Mouse (Mus musculus): Measurements from ENCODE around the gene Syde2. TPM values are rescaled to one million over a fixed set of nuclear protein-coding genes. Genes with fewer than 3 reads are reported as not detected.
"Not testable (repeated sequence)": the region's sequence is repeated elsewhere in the genome, so short reads cannot be mapped to it uniquely, and the experiment has no call there.

Gene Syde2
- polyA plus RNA-seq, 1 experiment from 2014 or later = 5.4 TPM

DNA sequence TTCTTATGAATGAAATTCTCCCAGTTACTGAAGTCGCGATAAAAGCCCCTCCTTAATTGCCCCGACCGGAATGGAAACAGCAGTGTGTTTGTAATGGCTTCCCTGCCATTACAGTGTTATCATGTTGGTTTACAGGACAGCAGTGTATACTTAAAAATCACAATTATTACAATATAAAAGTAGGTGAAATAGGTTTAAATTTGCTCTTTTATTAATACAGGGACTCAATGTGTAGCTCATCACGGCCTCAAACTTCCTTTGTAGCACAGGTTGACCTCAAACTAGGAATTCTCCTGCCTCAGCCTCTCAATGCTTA, 36.9 kb upstream of the Syde2 start:
- Histone ChIP-seq H3K4me3 (peak overlapping the region; percentile 34; the same call in 1 of the 2 replicates), H3K9me3 (no peaks in the 10 kb centered on the region), H3K4me2 (peak overlapping the region; percentile 63), H3K4me1 (peaks cover 51% of the 10 kb centered on the region), H3K36me3 (0 out of 2 replicates have a peak, but pooled peaks cover 2% of the 10 kb centered on the region), H3K27ac (replicated peaks) (no peak overlapping the region), H3K9ac (peak overlapping the region; percentile 61; the same call in 1 of the 2 replicates), H3K27me3 (replicated peaks) (no peaks in the 10 kb centered on the region)
- ATAC-seq (ENCODE audit: extremely low read depth, insufficient number of reproducible peaks, low FRiP score, low TSS enrichment) = no peak
- 26% methylated on average over 5 of the region's 5 CpGs for WGBS

DNA sequence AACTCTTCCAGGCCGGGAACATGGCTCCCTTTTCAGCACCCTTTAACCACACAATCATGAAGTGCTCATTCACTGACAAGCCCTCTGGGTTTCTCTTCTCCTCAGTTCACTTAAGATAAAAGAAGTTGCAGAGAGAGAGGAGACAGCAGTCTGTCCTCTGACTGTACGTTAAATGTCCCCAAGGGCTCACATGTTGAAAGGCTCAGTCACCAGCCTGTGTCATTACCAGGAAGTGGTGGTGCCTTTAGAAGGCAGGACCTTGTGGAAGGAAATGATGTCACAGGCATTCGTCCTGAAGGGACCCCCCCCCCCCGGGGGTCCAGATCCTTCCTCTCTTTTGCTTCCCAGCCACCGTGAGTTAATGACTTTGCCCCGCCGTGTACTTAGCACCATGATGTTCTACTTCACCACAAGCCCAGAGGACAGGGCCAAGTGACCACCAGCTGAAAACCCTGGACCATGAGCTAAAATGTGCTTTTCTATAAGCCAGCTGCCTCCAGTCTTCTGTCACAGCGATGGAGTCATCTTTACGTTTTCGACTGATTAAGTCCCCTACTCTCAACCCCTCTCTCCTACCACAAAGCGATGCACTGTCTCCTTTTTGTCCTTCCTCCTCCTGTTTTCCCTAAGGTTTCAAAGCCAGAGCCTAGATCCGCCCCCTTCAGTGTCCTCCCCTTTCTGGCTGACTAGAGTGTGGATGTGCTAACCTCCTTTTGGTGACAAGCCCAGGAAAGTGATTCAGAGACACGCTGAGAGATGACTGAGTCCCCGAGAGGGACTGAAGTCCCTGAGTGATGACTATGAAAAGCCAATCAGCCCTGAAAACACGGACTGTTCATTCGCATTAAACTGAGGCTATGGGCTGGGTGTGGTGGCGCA, 36.1 kb upstream of the Syde2 start:
- Histone ChIP-seq H3K4me1 (peaks cover 43% of the 10 kb centered on the region), H3K27ac (replicated peaks) (0 out of 2 replicates have a peak overlapping the region, but pooled peaks have one; percentile 5), H3K27me3 (replicated peaks) (no peaks in the 10 kb centered on the region), H3K4me3 (no peak overlapping the region), H3K9me3 (0 out of 2 replicates have a peak, but pooled peaks cover under 1% of the 10 kb centered on the region), H3K9ac (no peak overlapping the region), H3K4me2 (no peak overlapping the region), H3K36me3 (no peaks in the 10 kb centered on the region)
- WGBS = 41% methylated on average over 17 of the region's 17 CpGs
- ATAC-seq (ENCODE audit: extremely low read depth, insufficient number of reproducible peaks, low FRiP score, low TSS enrichment) = no peak

DNA sequence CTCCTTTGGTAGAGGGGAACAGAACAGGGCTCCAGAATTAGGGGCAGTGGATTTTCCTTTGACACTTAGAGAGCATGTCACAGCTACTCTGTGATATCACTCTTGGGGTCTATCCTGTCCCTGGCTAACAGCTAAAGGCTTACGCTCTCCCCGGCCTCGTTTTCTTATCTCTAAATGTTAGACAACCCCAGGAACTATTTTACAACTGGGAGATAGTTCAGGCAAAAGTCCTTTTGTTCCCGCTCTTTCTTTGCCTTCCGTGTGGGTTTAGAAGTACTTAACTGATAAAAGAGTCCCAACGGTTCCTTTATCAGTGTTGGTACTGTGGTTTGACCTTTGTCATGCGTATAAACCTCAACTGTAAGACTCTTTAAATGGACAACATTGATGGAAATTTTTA, 34.7 kb upstream of the Syde2 start:
- Histone ChIP-seq H3K9me3 (peaks cover 13% of the 10 kb centered on the region), H3K4me2 (peak overlapping the region; percentile 9; the same call in 1 of the 2 replicates), H3K27me3 (replicated peaks) (no peaks in the 10 kb centered on the region), H3K9ac (no peak overlapping the region), H3K4me1 (peaks cover 30% of the 10 kb centered on the region), H3K36me3 (no peaks in the 10 kb centered on the region), H3K27ac (replicated peaks) (peak overlapping the region; percentile 30), H3K4me3 (no peak overlapping the region)
- ATAC-seq (ENCODE audit: extremely low read depth, insufficient number of reproducible peaks, low FRiP score, low TSS enrichment) = no peak
- 14% methylated on average over 7 of the region's 7 CpGs for WGBS

DNA sequence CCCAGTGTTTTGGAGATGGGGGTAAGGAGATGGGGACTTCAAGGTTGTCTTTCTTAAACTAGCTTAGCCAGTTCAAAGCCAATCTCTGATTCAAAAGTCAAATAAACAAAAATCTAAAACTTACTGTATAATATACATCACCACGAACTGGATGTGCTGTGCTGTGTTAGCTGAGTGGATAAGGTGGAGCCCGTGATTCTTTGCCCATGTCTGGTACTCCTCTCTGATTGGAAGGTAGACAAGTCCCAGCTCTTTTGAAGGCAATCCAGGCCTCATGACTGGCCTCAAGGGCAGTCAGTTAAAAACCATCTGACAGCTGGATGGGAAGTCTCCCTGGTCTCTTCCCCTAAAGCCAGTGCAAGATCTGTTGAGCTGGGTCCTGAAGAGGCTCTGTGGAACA, 34.3 kb upstream of the Syde2 start:
- whole genome bisulfite sequencing = 68% methylated on average over 2 of the region's 2 CpGs
- peaks cover 30% of the 10 kb centered on the region for H3K4me1 ChIP-seq
- H3K36me3 ChIP-seq = no peaks in the 10 kb centered on the region
- no peak overlapping the region for H3K4me2 ChIP-seq
- no peak overlapping the region for H3K9ac ChIP-seq
- peaks cover 16% of the 10 kb centered on the region for H3K9me3 ChIP-seq
- H3K4me3 ChIP-seq = no peak overlapping the region
- no peak for ATAC-seq (ENCODE audit: extremely low read depth, insufficient number of reproducible peaks, low FRiP score, low TSS enrichment)
- no peak overlapping the region for H3K27ac ChIP-seq (replicated peaks)
- no peaks in the 10 kb centered on the region for H3K27me3 ChIP-seq (replicated peaks)

DNA sequence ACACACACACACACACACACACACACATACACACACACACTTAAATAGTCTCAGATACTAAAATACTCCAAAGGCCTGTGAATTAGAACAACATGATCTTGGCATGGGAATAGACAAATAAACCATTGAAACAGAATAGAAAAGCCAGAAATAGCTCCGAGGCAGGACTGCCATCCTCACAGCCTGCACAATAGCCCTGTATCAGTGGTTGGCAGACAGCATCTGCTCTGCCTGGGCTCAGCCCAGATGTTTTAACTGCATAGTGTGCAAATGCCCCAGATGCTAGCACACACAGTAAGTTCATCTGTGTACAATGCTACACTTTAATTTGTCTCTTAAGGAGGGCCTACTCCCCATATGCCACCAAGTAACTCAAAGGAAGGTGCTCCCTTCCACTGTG, 27.8 kb upstream of the Syde2 start:
- H3K36me3 ChIP-seq = no peaks in the 10 kb centered on the region
- 0 out of 2 replicates have a peak overlapping the region, but pooled peaks have one; percentile 36 for H3K27ac ChIP-seq (replicated peaks)
- no peak overlapping the region for H3K4me2 ChIP-seq
- ATAC-seq (ENCODE audit: extremely low read depth, insufficient number of reproducible peaks, low FRiP score, low TSS enrichment) = no peak
- no peaks in the 10 kb centered on the region for H3K27me3 ChIP-seq (replicated peaks)
- no peak overlapping the region for H3K4me3 ChIP-seq
- peaks cover 16% of the 10 kb centered on the region for H3K9me3 ChIP-seq
- WGBS = 33% methylated on average over 1 of the region's 1 CpGs
- H3K4me1 ChIP-seq = peaks cover 36% of the 10 kb centered on the region
- no peak overlapping the region for H3K9ac ChIP-seq

DNA sequence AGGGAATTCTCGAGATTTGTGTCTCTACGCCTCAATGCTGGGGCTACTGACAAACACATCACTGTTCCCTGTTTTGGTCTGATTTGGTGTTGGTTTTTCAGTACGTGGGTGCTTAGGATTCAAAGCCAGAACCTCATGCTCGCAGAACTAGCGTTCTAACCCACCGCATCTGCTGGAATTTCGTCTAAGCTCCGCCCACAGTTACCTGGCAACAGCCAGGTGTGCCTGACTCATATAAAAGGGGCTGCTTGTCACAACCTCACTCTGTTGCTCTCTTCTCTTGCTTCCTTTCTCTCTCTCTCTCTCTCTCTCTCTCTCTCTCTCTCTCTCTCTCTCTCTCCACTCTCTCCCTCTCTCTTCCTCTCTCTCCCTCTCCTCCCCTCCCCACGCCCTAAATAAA, 25.3 kb upstream of the Syde2 start:
- H3K27me3 ChIP-seq (replicated peaks) = no peaks in the 10 kb centered on the region
- H3K36me3 ChIP-seq = no peaks in the 10 kb centered on the region
- no peak overlapping the region for H3K4me3 ChIP-seq
- peak overlapping the region; percentile 59; the same call in 1 of the 2 replicates for H3K4me2 ChIP-seq
- no peak for ATAC-seq (ENCODE audit: extremely low read depth, insufficient number of reproducible peaks, low FRiP score, low TSS enrichment)
- peak overlapping the region; percentile 96 for H3K27ac ChIP-seq (replicated peaks)
- peak overlapping the region; percentile 77; the same call in 1 of the 2 replicates for H3K9ac ChIP-seq
- peaks cover 58% of the 10 kb centered on the region for H3K4me1 ChIP-seq
- peaks cover 9% of the 10 kb centered on the region; the same call in 1 of the 2 replicates for H3K9me3 ChIP-seq
- WGBS = 35% methylated on average over 8 of the region's 9 CpGs

DNA sequence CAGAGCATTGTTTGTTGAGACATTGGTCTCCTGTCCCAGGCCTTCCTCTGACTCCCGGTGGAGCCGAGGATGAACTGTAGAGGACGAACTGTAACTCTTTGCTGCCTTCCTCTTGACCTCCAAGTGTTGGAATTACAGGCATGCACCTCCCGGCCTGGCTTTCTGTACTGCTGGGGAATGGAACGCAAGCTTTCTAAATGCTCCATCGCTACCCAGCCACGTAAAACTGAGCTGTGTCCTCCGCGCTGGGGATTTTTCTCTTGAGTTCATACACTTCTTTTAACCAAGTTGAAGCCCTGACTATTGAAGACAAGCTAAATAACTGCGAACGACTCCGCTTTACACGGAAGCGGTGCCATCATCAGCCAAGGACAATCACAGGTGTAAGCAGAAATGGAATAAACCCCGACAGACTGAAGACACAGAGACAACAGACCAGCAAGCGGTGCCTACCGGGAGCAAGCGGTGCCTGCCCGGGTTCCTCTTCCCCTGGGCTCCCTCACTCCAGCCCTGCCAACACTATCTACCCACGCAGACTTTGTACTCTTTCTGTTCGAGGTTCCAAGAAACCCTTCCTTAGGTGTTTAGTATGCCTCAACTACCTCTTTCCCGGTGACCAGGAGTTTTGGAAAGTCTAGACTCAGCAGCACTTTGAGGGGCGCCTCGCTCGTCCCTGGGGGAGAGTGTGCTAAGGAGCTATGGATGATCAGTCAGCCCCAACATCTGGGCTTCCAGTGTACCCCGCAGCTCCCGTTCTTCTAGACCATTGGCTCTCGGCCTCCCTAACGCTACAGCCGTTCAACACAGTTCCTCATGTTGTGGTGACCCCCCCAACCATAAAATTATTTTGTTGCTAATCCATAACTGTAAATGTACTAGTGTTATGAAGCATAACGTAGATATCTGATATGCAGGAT, 24.3 kb upstream of the Syde2 start:
- Histone ChIP-seq H3K9ac (peak overlapping the region; percentile 77), H3K27ac (replicated peaks) (peak overlapping the region; percentile 96), H3K4me2 (peak overlapping the region; percentile 59), H3K9me3 (no peaks in the 10 kb centered on the region), H3K36me3 (no peaks in the 10 kb centered on the region), H3K4me3 (peak overlapping the region; percentile 23; the same call in 1 of the 2 replicates), H3K4me1 (peaks cover 58% of the 10 kb centered on the region), H3K27me3 (replicated peaks) (no peaks in the 10 kb centered on the region)
- ATAC-seq (ENCODE audit: extremely low read depth, insufficient number of reproducible peaks, low FRiP score, low TSS enrichment) = no peak
- 12% methylated on average over 31 of the region's 31 CpGs for WGBS

DNA sequence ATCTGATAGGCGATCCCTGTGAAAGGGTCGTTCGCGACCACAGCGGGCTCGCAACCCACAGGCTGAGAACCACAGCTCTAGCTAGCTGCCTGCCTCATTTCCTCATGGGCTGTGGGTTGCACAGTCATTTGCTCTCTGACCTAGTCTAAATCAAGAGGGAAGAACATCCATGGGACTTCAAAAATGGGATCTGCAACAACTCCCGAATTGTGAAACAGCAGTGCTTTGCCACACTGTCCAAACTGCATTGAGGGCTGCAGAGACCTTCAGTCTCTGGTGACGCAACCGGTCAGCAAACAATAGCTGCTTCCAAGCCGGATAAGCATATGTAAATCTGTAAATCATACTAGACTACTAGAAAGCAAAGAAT, 23.7 kb upstream of the Syde2 start:
- no peak for ATAC-seq (ENCODE audit: extremely low read depth, insufficient number of reproducible peaks, low FRiP score, low TSS enrichment)

DNA sequence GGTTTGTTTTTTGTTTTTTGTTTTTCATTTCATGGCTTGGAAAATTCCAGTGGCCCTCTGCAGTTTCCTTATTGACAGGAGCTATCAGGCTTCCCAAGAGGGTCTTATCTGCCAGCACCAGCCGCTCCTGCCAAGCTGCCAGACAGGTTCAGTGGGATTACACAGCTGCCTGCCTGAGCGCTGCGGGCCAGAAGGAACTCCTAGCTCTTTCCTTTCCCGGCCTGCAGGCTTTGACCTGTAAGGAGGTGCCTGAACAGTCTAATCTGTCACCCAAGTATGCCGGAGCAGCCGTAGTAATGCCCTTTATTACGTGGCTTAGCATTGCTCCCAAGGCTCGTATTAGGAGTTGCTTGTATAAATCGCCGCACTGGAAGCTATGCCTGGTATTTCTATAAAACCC, 23.2 kb upstream of the Syde2 start:
- WGBS = 3% methylated on average over 10 of the region's 10 CpGs
- Histone ChIP-seq H3K27me3 (replicated peaks) (no peaks in the 10 kb centered on the region), H3K9ac (no peak overlapping the region; the same call in 1 of the 2 replicates), H3K36me3 (no peaks in the 10 kb centered on the region), H3K4me1 (peaks cover 68% of the 10 kb centered on the region), H3K27ac (replicated peaks) (peak overlapping the region; percentile 96), H3K4me3 (peak overlapping the region; percentile 23; the same call in 1 of the 2 replicates), H3K4me2 (peak overlapping the region; percentile 59), H3K9me3 (no peaks in the 10 kb centered on the region)
- ATAC-seq (ENCODE audit: extremely low read depth, insufficient number of reproducible peaks, low FRiP score, low TSS enrichment) = peak; percentile 73

More for the DNA sequence above, 23.7 kb upstream of the Syde2 start:
- Histone ChIP-seq H3K27me3 (replicated peaks) (no peaks in the 10 kb centered on the region), H3K36me3 (no peaks in the 10 kb centered on the region), H3K4me2 (peak overlapping the region; percentile 59), H3K4me3 (peak overlapping the region; percentile 23), H3K4me1 (peaks cover 63% of the 10 kb centered on the region), H3K9me3 (no peaks in the 10 kb centered on the region), H3K27ac (replicated peaks) (peak overlapping the region; percentile 96), H3K9ac (peak overlapping the region; percentile 77)
- WGBS = 15% methylated on average over 10 of the region's 10 CpGs

DNA sequence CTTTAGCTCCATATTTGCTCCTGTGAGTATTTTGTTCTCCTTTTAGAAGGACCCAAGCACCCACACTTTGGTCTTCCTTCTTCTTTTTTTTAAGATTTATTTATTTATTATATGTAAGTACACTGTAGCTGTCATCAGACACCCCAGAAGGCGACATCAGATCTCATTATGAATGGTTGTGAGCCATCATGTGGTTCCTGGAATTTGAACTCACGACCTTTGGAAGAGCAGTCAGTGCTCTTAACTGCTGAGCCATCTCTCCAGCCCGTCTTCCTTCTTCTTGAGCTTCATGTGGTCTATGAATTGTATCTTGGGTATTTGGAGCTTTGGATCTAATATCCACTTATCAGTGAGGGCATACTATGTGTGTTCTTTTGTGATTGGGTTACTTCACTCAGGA, 22.1 kb upstream of the Syde2 start:
- not testable (repeated sequence) for ATAC-seq (ENCODE audit: extremely low read depth, insufficient number of reproducible peaks, low FRiP score, low TSS enrichment); H3K36me3 ChIP-seq; H3K27me3 ChIP-seq (replicated peaks); H3K9ac ChIP-seq; H3K4me2 ChIP-seq; H3K9me3 ChIP-seq; H3K4me3 ChIP-seq
- Histone ChIP-seq H3K4me1 (peaks cover 67% of the 10 kb centered on the region), H3K27ac (replicated peaks) (peak overlapping the region; percentile 96)
- WGBS = 74% methylated on average over 3 of the region's 3 CpGs

DNA sequence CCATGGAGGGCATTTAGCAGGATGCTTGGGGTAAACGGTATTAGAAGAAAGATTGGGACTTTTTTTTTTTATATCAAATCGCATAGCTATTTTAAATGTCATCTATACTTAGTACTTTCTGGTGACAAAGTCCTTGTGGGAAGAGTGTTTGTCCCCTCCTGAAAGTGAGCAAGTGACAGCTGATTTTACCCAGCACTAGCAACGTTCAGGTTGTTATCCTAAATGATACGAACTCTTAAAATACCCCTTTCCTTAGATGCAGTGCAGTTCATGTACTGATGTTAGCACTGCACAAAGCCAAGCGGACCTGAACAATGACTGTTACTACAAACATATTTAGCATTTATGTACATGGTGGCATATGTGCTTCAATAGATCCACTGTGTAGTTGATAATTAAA, 20.9 kb upstream of the Syde2 start:
- H3K9ac ChIP-seq = no peak overlapping the region
- H3K4me2 ChIP-seq = no peak overlapping the region
- no peaks in the 10 kb centered on the region for H3K27me3 ChIP-seq (replicated peaks)
- 40% methylated on average over 5 of the region's 5 CpGs for WGBS
- no peak for ATAC-seq (ENCODE audit: extremely low read depth, insufficient number of reproducible peaks, low FRiP score, low TSS enrichment)
- no peaks in the 10 kb centered on the region for H3K9me3 ChIP-seq
- H3K4me3 ChIP-seq = no peak overlapping the region
- peak overlapping the region; percentile 96 for H3K27ac ChIP-seq (replicated peaks)
- H3K4me1 ChIP-seq = peaks cover 73% of the 10 kb centered on the region
- H3K36me3 ChIP-seq = no peaks in the 10 kb centered on the region
